Mouse (Mus musculus): ENCODE data around the gene Apoa1. TPM values are rescaled to one million over a fixed set of nuclear protein-coding genes. Genes with fewer than 3 reads are reported as not detected.
A peak's percentile ranks its signal among the peaks of the same experiment; 100 is the strongest.

The Apoa1 gene
- polyA plus RNA-seq, 1 experiment from 2014 or later = 1.2 TPM

- Histone ChIP-seq H3K27ac (no peak overlapping the region), H3K9me3 (replicated peaks) (no peaks in the 10 kb centered on the region), H3K4me3 (no peak overlapping the region), H3K4me1 (no peaks in the 10 kb centered on the region), H3K36me3 (ENCODE audit: poor library complexity, severe bottlenecking) (no peaks in the 10 kb centered on the region), H3K27me3 (no peaks in the 10 kb centered on the region), H3K4me2 (no peak overlapping the region), H3K9ac (no peak overlapping the region)
- ATAC-seq = no peak
- 91% methylated on average over 7 of the region's 7 CpGs for WGBS
Observed at GRCm38 (mm10) chr9:46238850-46239249, 10.5 kb downstream of the Apoa1 start.

DNA sequence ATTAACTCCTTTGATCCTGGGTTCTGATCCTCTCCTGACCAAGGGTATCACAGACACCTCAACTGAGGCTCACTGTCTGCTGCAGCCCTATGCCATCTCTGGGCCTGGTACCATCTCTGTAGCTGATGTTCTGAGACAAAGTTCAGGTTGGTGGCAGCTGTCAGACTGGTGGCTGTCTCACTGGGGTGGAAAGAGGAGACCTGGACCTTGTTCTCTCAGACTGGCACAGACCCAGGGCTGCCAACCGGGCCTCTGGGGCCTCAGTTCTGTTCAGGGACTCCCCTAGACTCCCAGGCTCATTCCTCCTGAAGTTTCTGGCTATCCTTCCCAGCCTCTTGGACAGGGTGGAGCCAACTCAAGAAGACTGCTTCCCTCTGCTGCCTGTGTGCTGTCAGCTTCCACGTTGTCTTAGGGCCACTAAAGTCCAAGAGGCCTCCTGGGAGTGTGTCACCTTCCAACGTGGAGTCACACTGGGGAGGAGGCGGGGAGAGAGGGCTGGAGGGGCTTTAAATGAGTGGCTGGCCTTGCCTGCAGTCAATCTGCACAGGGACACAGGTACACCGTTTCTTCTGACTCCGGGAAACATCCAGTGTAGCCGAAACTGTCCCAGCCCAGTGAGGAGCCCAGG lies 12.3 kb downstream of the Apoa1 start, which contains the start of gene Apoa4:
Apoa4 (plus strand) TSS at position 171 of the 628 bp plus-strand sequence.
- no peak within 1 kb of the TSS for H3K27ac ChIP-seq
- H3K4me2 ChIP-seq = no peak within 1 kb of the TSS
- H3K36me3 ChIP-seq (ENCODE audit: poor library complexity, severe bottlenecking) = no peaks in the 10 kb centered on the region
- no peak within 1 kb of the TSS for H3K9ac ChIP-seq
- WGBS = 70% methylated on average over 7 of the region's 7 CpGs
- H3K4me3 ChIP-seq = no peak within 1 kb of the TSS
- H3K9me3 ChIP-seq (replicated peaks) = no peaks in the 10 kb centered on the region
- H3K27me3 ChIP-seq = no peaks in the 10 kb centered on the region
- H3K4me1 ChIP-seq = no peaks in the 10 kb centered on the region
- no peak for ATAC-seq

DNA sequence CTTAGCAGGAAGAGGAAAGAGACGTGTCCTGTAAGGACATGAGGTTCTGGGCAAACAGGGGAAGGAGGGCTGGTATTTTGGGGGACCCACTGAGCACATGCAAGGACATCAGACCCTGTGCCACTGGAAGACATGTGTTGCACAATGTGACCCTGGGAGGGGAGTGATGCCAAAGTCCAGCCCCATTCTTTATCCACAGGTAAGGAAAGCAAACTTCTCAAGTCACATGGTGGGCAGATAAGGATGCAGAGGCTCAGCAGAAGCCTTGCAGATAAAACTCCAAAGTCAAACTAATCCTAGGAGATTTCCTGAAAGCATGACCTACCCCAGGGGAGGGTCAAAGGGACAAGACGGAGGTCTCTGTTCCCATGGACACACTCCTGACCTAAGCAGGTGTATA lies 13.4 kb downstream of the Apoa1 start:
- Histone ChIP-seq H3K4me2 (no peak overlapping the region), H3K36me3 (ENCODE audit: poor library complexity, severe bottlenecking) (no peaks in the 10 kb centered on the region), H3K27ac (no peak overlapping the region), H3K27me3 (no peaks in the 10 kb centered on the region), H3K9me3 (replicated peaks) (no peaks in the 10 kb centered on the region), H3K4me1 (no peaks in the 10 kb centered on the region), H3K4me3 (no peak overlapping the region), H3K9ac (no peak overlapping the region)
- 80% methylated on average over 2 of the region's 2 CpGs for WGBS
- ATAC-seq = no peak

DNA sequence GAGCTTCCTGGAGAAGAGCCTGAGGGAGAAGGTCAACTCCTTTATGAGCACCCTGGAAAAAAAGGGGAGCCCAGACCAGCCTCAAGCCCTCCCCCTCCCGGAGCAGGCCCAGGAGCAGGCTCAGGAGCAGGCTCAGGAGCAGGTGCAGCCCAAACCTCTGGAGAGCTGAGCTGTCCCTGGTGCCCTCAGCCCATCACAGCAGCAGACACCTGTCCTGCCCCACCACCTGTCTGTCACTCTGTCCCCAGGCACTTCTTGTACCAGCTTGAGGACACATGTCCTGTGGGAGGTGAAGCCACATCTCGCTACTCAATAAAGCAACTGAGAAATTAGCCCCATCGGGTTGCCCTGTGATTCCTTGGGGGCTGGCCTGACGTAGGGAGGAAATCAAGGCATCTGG lies 14.7 kb downstream of the Apoa1 start:
- H3K4me1 ChIP-seq = no peaks in the 10 kb centered on the region
- no peaks in the 10 kb centered on the region for H3K9me3 ChIP-seq (replicated peaks)
- no peaks in the 10 kb centered on the region for H3K36me3 ChIP-seq (ENCODE audit: poor library complexity, severe bottlenecking)
- 68% methylated on average over 4 of the region's 4 CpGs for WGBS
- no peak overlapping the region for H3K4me3 ChIP-seq
- no peak for ATAC-seq
- H3K9ac ChIP-seq = no peak overlapping the region
- no peaks in the 10 kb centered on the region for H3K27me3 ChIP-seq
- no peak overlapping the region for H3K27ac ChIP-seq
- no peak overlapping the region for H3K4me2 ChIP-seq

DNA sequence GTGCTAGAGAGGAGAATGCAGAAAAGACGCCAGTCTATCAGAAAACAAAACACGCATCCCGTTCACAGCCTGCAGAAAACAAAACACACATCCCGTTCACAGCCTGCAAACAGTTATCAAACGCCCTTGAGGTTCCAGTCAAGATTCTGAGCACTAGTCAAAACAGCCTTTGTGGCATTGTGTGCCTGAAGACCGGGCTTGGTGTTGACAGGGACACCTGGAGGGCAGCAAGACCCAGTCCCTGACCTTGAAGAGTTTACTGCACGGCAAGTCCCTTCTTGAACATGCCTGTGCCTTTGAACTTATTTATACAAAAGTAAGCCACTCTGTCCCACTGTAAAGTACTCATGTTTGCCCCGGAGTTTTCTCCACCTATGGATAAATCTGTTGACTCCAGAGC lies 15.2 kb downstream of the Apoa1 start:
- no peak overlapping the region for H3K4me3 ChIP-seq
- ATAC-seq = no peak
- WGBS = 49% methylated on average over 8 of the region's 8 CpGs
- no peak overlapping the region for H3K27ac ChIP-seq
- H3K9me3 ChIP-seq (replicated peaks) = no peaks in the 10 kb centered on the region
- H3K4me2 ChIP-seq = no peak overlapping the region
- H3K9ac ChIP-seq = no peak overlapping the region
- no peaks in the 10 kb centered on the region for H3K27me3 ChIP-seq
- H3K4me1 ChIP-seq = no peaks in the 10 kb centered on the region
- H3K36me3 ChIP-seq (ENCODE audit: poor library complexity, severe bottlenecking) = no peaks in the 10 kb centered on the region

GRCm38 (mm10) chr9:46246752-46247324 lies 18.5 kb downstream of the Apoa1 start:
- Histone ChIP-seq H3K9me3 (replicated peaks) (no peaks in the 10 kb centered on the region), H3K9ac (no peak overlapping the region), H3K4me3 (no peak overlapping the region), H3K4me2 (no peak overlapping the region), H3K27me3 (no peaks in the 10 kb centered on the region; the same call in 1 of the 2 replicates), H3K27ac (no peak overlapping the region), H3K4me1 (no peaks in the 10 kb centered on the region), H3K36me3 (ENCODE audit: poor library complexity, severe bottlenecking) (no peaks in the 10 kb centered on the region)
- WGBS = 26% methylated on average over 11 of the region's 11 CpGs
- peak; percentile 70; the same call in 1 of the 2 replicates for ATAC-seq

- WGBS = 97% methylated on average over 7 of the region's 7 CpGs
Observed at GRCm38 (mm10) chr9:46256177-46256576, 27.8 kb downstream of the Apoa1 start.

DNA sequence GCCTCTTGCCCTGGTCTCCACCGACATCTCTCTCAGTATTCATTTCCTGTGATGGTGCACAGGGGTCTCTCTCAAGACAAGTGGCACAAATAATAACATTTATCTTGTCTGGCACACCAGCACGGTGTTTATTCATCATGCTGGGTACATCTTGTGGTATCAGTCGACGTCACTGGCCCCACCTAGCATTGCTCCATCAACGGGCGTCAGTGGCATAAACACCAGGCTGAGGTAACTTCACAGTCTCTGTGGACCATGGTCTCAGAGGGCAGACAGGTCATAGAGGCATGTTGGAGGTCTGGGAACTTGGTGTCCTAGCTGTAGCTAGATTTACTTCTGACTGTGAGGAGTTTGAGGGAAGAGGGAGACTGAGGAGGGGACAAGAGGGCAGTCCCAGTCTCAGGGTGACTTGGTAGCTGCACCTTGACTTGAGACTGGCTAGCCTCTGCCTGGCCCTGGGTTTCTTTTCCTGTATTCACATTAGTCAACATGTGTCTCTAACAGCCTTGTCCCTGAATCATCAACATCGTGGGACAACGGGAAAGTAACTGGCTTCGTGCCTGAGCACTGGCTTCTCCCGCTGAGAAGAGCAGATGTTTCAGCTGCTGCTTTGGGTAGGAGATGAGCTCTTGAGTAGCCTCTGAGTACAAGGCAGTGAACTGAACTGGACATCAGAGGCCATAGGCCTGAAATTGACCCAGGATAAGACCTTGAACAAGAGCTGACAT lies 28.4 kb downstream of the Apoa1 start:
- Histone ChIP-seq H3K4me2 (no peak overlapping the region), H3K4me3 (no peak overlapping the region), H3K27me3 (no peaks in the 10 kb centered on the region), H3K4me1 (no peaks in the 10 kb centered on the region), H3K9ac (no peak overlapping the region), H3K36me3 (ENCODE audit: poor library complexity, severe bottlenecking) (no peaks in the 10 kb centered on the region), H3K27ac (no peak overlapping the region), H3K9me3 (replicated peaks) (no peaks in the 10 kb centered on the region)
- ATAC-seq = no peak
- WGBS = 88% methylated on average over 10 of the region's 10 CpGs

More at GRCm38 (mm10) chr9:46256177-46256576, 27.8 kb downstream of the Apoa1 start:
- H3K36me3 ChIP-seq (ENCODE audit: poor library complexity, severe bottlenecking) = no peaks in the 10 kb centered on the region
- H3K4me1 ChIP-seq = no peaks in the 10 kb centered on the region
- no peak overlapping the region for H3K4me3 ChIP-seq
- no peak for ATAC-seq
- no peaks in the 10 kb centered on the region for H3K9me3 ChIP-seq (replicated peaks)
- no peak overlapping the region for H3K9ac ChIP-seq
- no peaks in the 10 kb centered on the region; the same call in 1 of the 2 replicates for H3K27me3 ChIP-seq
- no peak overlapping the region for H3K27ac ChIP-seq
- H3K4me2 ChIP-seq = no peak overlapping the region

GRCm38 (mm10) chr9:46257546-46257945 lies 29.2 kb downstream of the Apoa1 start:
- Histone ChIP-seq H3K4me3 (no peak overlapping the region), H3K4me2 (no peak overlapping the region), H3K27me3 (no peaks in the 10 kb centered on the region), H3K9ac (no peak overlapping the region), H3K9me3 (replicated peaks) (no peaks in the 10 kb centered on the region), H3K36me3 (ENCODE audit: poor library complexity, severe bottlenecking) (no peaks in the 10 kb centered on the region), H3K4me1 (no peaks in the 10 kb centered on the region), H3K27ac (no peak overlapping the region)
- no peak for ATAC-seq
- 90% methylated on average over 3 of the region's 3 CpGs for WGBS

DNA sequence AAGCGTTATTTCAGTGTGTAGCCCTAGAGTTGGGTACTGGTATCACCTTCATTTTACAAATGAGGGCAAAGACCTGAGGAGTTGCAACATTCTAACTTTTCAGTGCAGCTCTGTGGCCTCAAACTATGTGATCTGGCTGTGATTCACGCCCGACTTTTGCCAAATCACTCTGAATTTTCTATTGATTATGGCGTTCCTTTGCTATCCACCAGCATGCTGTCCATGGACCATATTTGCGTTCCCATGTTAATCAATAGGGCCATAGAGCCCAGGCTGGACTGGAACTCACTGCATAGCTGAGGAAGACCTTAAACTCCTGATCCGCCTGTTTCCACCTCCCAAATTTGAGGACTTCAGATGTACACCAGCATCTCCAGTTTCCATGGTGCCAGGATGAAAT lies 30.7 kb downstream of the Apoa1 start:
- no peaks in the 10 kb centered on the region for H3K36me3 ChIP-seq (ENCODE audit: poor library complexity, severe bottlenecking)
- H3K27ac ChIP-seq = no peak overlapping the region
- H3K4me3 ChIP-seq = no peak overlapping the region
- no peaks in the 10 kb centered on the region for H3K4me1 ChIP-seq
- no peak overlapping the region for H3K4me2 ChIP-seq
- H3K9ac ChIP-seq = no peak overlapping the region
- no peaks in the 10 kb centered on the region for H3K9me3 ChIP-seq (replicated peaks)
- ATAC-seq = no peak
- no peaks in the 10 kb centered on the region for H3K27me3 ChIP-seq
- 91% methylated on average over 6 of the region's 6 CpGs for WGBS

DNA sequence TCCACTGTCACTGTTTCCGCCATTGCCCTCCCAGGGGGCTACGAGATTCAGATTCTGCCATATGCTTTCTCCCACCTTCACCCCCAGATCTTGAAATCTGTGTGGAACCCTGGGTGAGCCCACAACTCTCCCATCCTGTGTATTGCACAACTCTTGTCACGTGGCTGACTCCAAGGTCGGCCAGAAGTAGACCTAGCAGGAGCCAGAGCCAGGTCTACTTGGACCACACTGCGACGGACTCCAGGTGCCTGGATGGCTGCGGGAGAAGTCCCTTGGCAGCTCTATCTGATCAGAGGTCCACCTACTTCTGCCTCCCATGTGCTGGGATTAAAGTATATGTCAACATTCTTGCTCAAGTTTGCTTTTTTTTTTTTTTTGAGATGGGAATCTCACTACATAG lies 32.8 kb downstream of the Apoa1 start:
- Histone ChIP-seq H3K36me3 (ENCODE audit: poor library complexity, severe bottlenecking) (no peaks in the 10 kb centered on the region), H3K9ac (no peak overlapping the region), H3K4me2 (no peak overlapping the region), H3K27ac (no peak overlapping the region), H3K9me3 (replicated peaks) (no peaks in the 10 kb centered on the region), H3K4me3 (no peak overlapping the region), H3K27me3 (no peaks in the 10 kb centered on the region), H3K4me1 (no peaks in the 10 kb centered on the region)
- WGBS = 91% methylated on average over 7 of the region's 7 CpGs
- ATAC-seq = no peak

GRCm38 (mm10) chr9:46268343-46268873 lies 40.0 kb downstream of the Apoa1 start, which contains the start of gene Apoa5:
TSS of gene Apoa5 (plus strand) at chr9:46268633.
- WGBS = 61% methylated on average over 7 of the region's 7 CpGs
- Histone ChIP-seq H3K9me3 (replicated peaks) (no peaks in the 10 kb centered on the region), H3K36me3 (ENCODE audit: poor library complexity, severe bottlenecking) (no peaks in the 10 kb centered on the region), H3K27ac (no peak within 1 kb of the TSS), H3K4me3 (no peak within 1 kb of the TSS), H3K4me2 (no peak within 1 kb of the TSS), H3K27me3 (peaks cover 31% of the 10 kb centered on the region), H3K4me1 (peaks cover under 1% of the 10 kb centered on the region), H3K9ac (no peak within 1 kb of the TSS)
- ATAC-seq = no peak
